Mouse (Mus musculus) hindbrain, postnatal 0 days (tissue): ENCODE data around the gene Hdac11. TPM values are rescaled to one million over a fixed set of nuclear protein-coding genes. Genes with fewer than 3 reads are reported as not detected.

ENCODE experiments used
- ATAC-seq: fragments of 200-750 bp; cut with Nextera tagmentation; 2 replicates; pipeline ENCODE4 v1.8.0; 2017; ENCODE audit warnings: mild to moderate bottlenecking, moderate TSS enrichment, moderate library complexity
- DNase-seq: peaks from one replicate; pipeline ENCODE4 v3.0.0-alpha.2; 2015; ENCODE audit warnings: low spot score
- H3K27ac ChIP-seq: fragments of 300-500 bp; sonication (generic); 2 replicates; pipeline ENCODE4 v1.5.1; 2014; ENCODE audit warnings: mild to moderate bottlenecking
- H3K27me3 ChIP-seq: fragments of 300-500 bp; sonication (generic); 2 replicates; pipeline ENCODE4 v1.6.1; 2014; ENCODE audit warnings: low read length, mixed read lengths; ENCODE audit not compliant: insufficient read depth
- H3K36me3 ChIP-seq: fragments of 300-500 bp; sonication (generic); 2 replicates; pipeline ENCODE4 v1.6.1; 2014; ENCODE audit warnings: low read length, mixed read lengths; ENCODE audit not compliant: insufficient read depth
- H3K4me1 ChIP-seq: fragments of 300-500 bp; sonication (generic); 2 replicates; pipeline ENCODE4 v1.6.1; 2014; ENCODE audit warnings: antibody characterized with exemption, low read length, mixed read lengths; ENCODE audit not compliant: insufficient read depth
- H3K4me2 ChIP-seq: fragments of 300-500 bp; sonication (generic); 2 replicates; pipeline ENCODE4 v1.6.1; 2014; ENCODE audit warnings: low read depth, mild to moderate bottlenecking, low read length, moderate library complexity, mixed read lengths
- H3K4me3 ChIP-seq: fragments of 300-500 bp; sonication (generic); 2 replicates; pipeline ENCODE4 v1.5.1; 2014; ENCODE audit warnings: low read length
- H3K9ac ChIP-seq: fragments of 300-500 bp; sonication (generic); replicated peaks from 2 replicates; pipeline ENCODE4 v1.6.1; 2014; ENCODE audit warnings: mild to moderate bottlenecking, low read length, moderate library complexity, mixed read lengths
- H3K9me3 ChIP-seq: fragments of 300-500 bp; sonication (generic); 2 replicates; pipeline ENCODE4 v1.6.1; 2016; ENCODE audit warnings: low read length, mixed read lengths
- CTCF ChIP-seq: IDR thresholded peaks from 2 replicates; pipeline ENCODE4 v1.5.1; 2016; ENCODE audit warnings: antibody characterized with exemption, control low read depth, low read depth
- WGBS: fragments of 180-500 bp; shearing (Covaris S2); extraction: QIAGEN DNeasy Blood & Tissue Kit; methylation state at CpG from one replicate; pipeline ENCODE4 v1.1.7; 2014; 5-methylcytosine and 5-hydroxymethylcytosine counted together
- polyA plus RNA-seq: library from polyadenylated mRNA; unstranded; fragments of >200 nt; fragmentation: Nextera tagmentation; extraction: Ambion mirVana; gene quantifications from 2 replicates; pipeline ENCODE4 v1.2.1, GENCODE M21; 2015
- total RNA-seq: library from RNA; depleted of rRNA; stranded (reverse); fragments of >200 nt; gene quantifications from 2 replicates; pipeline ENCODE4 v1.2.3, GENCODE M21; 2014

The Hdac11 gene
- total and polyA plus RNA-seq, 2 experiments from 2014 or later, result 50.1 to 111 TPM

DNA sequence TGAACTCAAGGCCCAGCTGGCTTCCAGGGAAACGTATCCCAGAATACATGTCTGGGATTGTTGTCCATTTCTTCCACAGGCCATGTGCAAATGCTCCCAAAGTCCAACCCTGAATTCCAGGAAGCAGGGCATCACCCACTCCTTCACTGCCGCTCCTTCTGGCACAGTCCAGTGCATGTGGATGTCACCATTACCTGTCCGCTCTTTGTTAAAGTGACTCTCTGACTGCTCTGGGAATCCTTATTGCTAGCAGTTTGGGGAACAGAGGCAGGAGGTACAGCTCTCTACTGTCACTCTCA is 44.6 kb upstream of the Hdac11 start:
- ATAC-seq (no peak), DNase-seq (no peak)
- Histone ChIP-seq H3K4me2 (no peak overlapping the region), H3K4me1 (peaks cover 15% of the 10 kb centered on the region), H3K9ac (no peak overlapping the region), H3K36me3 (no peaks in the 10 kb centered on the region), H3K4me3 (no peak overlapping the region), H3K27me3 (no peaks in the 10 kb centered on the region), H3K27ac (no peak overlapping the region), H3K9me3 (no peaks in the 10 kb centered on the region)
- WGBS, result 93% methylated on average over 3 of the region's 3 CpGs
- TF ChIP-seq CTCF, result no peak

GRCm38 (mm10) chr6:91114716-91115115 is 41.7 kb upstream of the Hdac11 start:
- no peak for TF ChIP-seq CTCF
- H3K4me1 ChIP-seq, result peaks cover 22% of the 10 kb centered on the region
- no peak overlapping the region for H3K4me3 ChIP-seq
- no peaks in the 10 kb centered on the region for H3K36me3 ChIP-seq
- DNase-seq (no peak), ATAC-seq (no peak)
- 21% methylated on average over 2 of the region's 2 CpGs for WGBS
- no peak overlapping the region for H3K27ac ChIP-seq
- peak overlapping the region; percentile 63 for H3K4me2 ChIP-seq
- H3K9me3 ChIP-seq, result no peaks in the 10 kb centered on the region
- no peak overlapping the region for H3K9ac ChIP-seq
- no peaks in the 10 kb centered on the region for H3K27me3 ChIP-seq

GRCm38 (mm10) chr6:91115158-91115557 is 41.3 kb upstream of the Hdac11 start:
- 7% methylated on average over 1 of the region's 1 CpGs for WGBS
- DNase-seq, result no peak
- no peak overlapping the region for H3K27ac ChIP-seq
- H3K36me3 ChIP-seq, result no peaks in the 10 kb centered on the region
- H3K4me2 ChIP-seq, result peak overlapping the region; percentile 63
- TF ChIP-seq CTCF, result no peak
- no peaks in the 10 kb centered on the region for H3K9me3 ChIP-seq
- H3K4me1 ChIP-seq, result peaks cover 22% of the 10 kb centered on the region
- H3K27me3 ChIP-seq, result no peaks in the 10 kb centered on the region
- peak overlapping the region; percentile 66; the same call in 1 of the 2 replicates for H3K4me3 ChIP-seq
- no peak for ATAC-seq
- H3K9ac ChIP-seq, result no peak overlapping the region; the same call in 1 of the 2 replicates

DNA sequence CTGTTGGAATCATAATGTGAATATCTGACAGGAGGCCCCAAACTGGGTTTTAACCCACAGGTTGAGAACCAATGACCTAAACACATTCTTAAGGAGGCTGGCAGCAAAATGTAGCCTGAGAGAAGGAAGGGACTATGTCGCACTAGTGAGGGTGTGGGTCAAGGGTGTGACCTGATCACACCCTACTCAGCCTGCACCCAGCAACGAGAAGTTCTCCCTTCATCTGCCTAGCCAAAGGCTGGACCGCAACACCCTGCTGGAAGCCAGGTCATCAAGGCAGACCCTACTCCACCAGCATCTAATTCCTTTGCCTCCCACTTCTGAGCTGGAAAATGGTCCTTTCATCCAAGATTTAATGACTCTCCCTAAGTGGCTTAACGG is 40.6 kb upstream of the Hdac11 start:
- DNase-seq, result no peak
- H3K4me1 ChIP-seq, result peaks cover 22% of the 10 kb centered on the region
- no peaks in the 10 kb centered on the region for H3K9me3 ChIP-seq
- 12% methylated on average over 4 of the region's 4 CpGs for WGBS
- peak overlapping the region; percentile 63 for H3K4me2 ChIP-seq
- ATAC-seq, result no peak; the same call in 1 of the 2 replicates
- peak overlapping the region; percentile 66 for H3K4me3 ChIP-seq
- no peak for TF ChIP-seq CTCF
- H3K36me3 ChIP-seq, result no peaks in the 10 kb centered on the region
- peak overlapping the region; percentile 71 for H3K9ac ChIP-seq
- H3K27me3 ChIP-seq, result no peaks in the 10 kb centered on the region
- H3K27ac ChIP-seq, result peak overlapping the region; percentile 90

- Histone ChIP-seq H3K4me1 (peaks cover 22% of the 10 kb centered on the region), H3K27ac (peak within 1 kb of the TSS; percentile 90), H3K4me2 (peak within 1 kb of the TSS; percentile 63), H3K9me3 (no peaks in the 10 kb centered on the region), H3K36me3 (no peaks in the 10 kb centered on the region), H3K9ac (peak within 1 kb of the TSS; percentile 71), H3K4me3 (peak within 1 kb of the TSS; percentile 66), H3K27me3 (no peaks in the 10 kb centered on the region)
- peak; percentile 83 for TF ChIP-seq CTCF
- WGBS, result 1% methylated on average over 92 of the region's 93 CpGs
- peak; percentile 95 for ATAC-seq
- DNase-seq, result peak; percentile 99
These were observed 40.0 kb upstream of the Hdac11 start, which contains the start of gene Nup210 for GRCm38 (mm10) chr6:91116244-91117145. TSS of gene Nup210 (minus strand) at chr6:91116829.

- no peaks in the 10 kb centered on the region for H3K36me3 ChIP-seq
- H3K9me3 ChIP-seq, result no peaks in the 10 kb centered on the region
- no peaks in the 10 kb centered on the region for H3K27me3 ChIP-seq
- H3K4me1 ChIP-seq, result peaks cover 22% of the 10 kb centered on the region
- peak; percentile 73 for ATAC-seq
- no peak for TF ChIP-seq CTCF
- H3K9ac ChIP-seq, result peak overlapping the region; percentile 71
- peak overlapping the region; percentile 90 for H3K27ac ChIP-seq
- 1% methylated on average over 9 of the region's 9 CpGs for WGBS
- H3K4me2 ChIP-seq, result peak overlapping the region; percentile 63
- peak; percentile 71 for DNase-seq
- peak overlapping the region; percentile 66 for H3K4me3 ChIP-seq
These were observed 39.3 kb upstream of the Hdac11 start for GRCm38 (mm10) chr6:91117149-91117548.

DNA sequence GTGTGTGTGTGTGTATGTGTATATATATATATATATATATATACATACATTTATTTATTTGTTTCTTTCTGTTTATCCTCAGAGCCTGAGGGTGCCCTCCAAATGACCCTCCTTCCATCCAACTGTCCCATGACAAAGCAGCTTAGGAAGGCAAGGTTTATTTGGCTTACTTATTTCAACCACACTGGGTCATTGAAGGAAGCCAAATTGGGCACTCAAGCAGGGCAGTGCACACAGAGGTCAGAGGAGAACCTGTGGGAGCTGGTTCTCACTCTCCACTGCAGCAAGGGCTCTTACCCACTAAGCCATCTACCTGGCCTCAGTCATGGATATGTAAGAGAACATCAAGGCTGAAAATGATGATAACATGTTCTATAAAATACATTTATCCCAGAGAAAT is 37.9 kb upstream of the Hdac11 start:
- H3K27me3 ChIP-seq, result no peaks in the 10 kb centered on the region
- H3K4me3 ChIP-seq, result no peak overlapping the region
- no peaks in the 10 kb centered on the region for H3K9me3 ChIP-seq
- TF ChIP-seq CTCF, result no peak
- H3K4me2 ChIP-seq, result no peak overlapping the region
- no peak for DNase-seq
- no peak overlapping the region for H3K9ac ChIP-seq
- H3K27ac ChIP-seq, result no peak overlapping the region
- peaks cover 22% of the 10 kb centered on the region for H3K4me1 ChIP-seq
- H3K36me3 ChIP-seq, result no peaks in the 10 kb centered on the region
- ATAC-seq, result no peak
